19 mouse cellular contexts compared by ENCODE assay signal in the genomic region with DNA sequence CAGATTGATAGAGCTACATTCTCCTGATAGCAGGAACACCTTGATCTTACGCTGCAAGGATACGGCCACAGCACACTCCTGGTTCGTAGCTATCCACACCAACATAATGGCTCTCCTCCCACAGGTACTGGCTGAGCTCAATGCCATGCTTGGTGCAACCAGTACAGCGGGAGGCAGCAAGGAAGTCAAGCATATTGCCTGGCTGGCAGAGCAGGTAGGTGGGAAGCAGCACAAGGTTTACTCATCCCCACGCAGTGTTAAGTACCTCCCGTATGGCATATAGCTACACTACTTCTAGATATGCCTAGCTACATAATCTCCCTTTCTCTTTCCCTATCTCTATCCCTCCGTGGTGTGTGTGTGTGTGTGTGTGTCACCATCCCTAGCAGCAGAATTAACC. TPM values are rescaled to one million over a fixed set of nuclear protein-coding genes. Genes with fewer than 3 reads are reported as not detected.
DNase-seq lines count a peak whose midpoint lies in the region; ATAC-seq and TF ChIP-seq lines count a peak whose summit lies in the region.
"Had no signal": no experiment of that assay in that cellular context is flagged by ENCODE, and none has a peak within 500 bp of the region (broad histone marks: within the 10 kb centered on the region; RNA-seq: fewer than 3 reads in every experiment).

No protein-coding gene starts in this region.

- no peaks in the 10 kb centered on the region for H3K9me3 ChIP-seq in intestine, postnatal 0 days (ENCODE audit: control insufficient read depth)
- H3K9me3 ChIP-seq in intestine, embryonic 16.5 days (ENCODE audit: control insufficient read depth, low read length), result no peaks in the 10 kb centered on the region
- H3K9me3 ChIP-seq: embryonic facial prominence, embryonic 13.5 days; heart, embryonic 12.5 days; hindbrain, embryonic 10.5 days had no signal

- 92% methylated on average over 7 of the region's 7 CpGs for WGBS in intestine, postnatal 0 days
- WGBS in intestine, embryonic 16.5 days, result 91% methylated on average over 7 of the region's 7 CpGs

- H3K4me1 ChIP-seq in intestine, postnatal 0 days (replicated peaks; ENCODE audit: control insufficient read depth, insufficient read depth, low read length), result no peaks in the 10 kb centered on the region
- no peaks in the 10 kb centered on the region for H3K4me1 ChIP-seq in intestine, embryonic 16.5 days (ENCODE audit: control insufficient read depth, insufficient read depth, low read length)
- H3K4me1 ChIP-seq: embryonic facial prominence, embryonic 13.5 days; heart, embryonic 12.5 days; hindbrain, embryonic 10.5 days had no signal

- TF ChIP-seq CTCF in intestine, postnatal 0 days (IDR thresholded peaks at IDR 0.05; ENCODE audit: low read depth), result no peak

- peaks cover 15% of the 10 kb centered on the region for H3K36me3 ChIP-seq in intestine, postnatal 0 days (ENCODE audit: control insufficient read depth, insufficient read depth)
- no peaks in the 10 kb centered on the region for H3K36me3 ChIP-seq in intestine, embryonic 16.5 days (ENCODE audit: control insufficient read depth, insufficient read depth, low read length)

- no peak for ATAC-seq in intestine, postnatal 0 days
- ATAC-seq in intestine, embryonic 16.5 days, result no peak
- ATAC-seq: activated CD4-positive, CD25-positive, alpha-beta regulatory T cell, adult 4 months; forebrain, embryonic 14.5 days; Patski had no signal

- H3K4me2 ChIP-seq in intestine, postnatal 0 days (replicated peaks; ENCODE audit: low read depth), result no peak overlapping the region
- H3K4me2 ChIP-seq in intestine, embryonic 16.5 days (ENCODE audit: low read depth, low read length), result no peak overlapping the region
- H3K4me2 ChIP-seq: embryonic facial prominence, embryonic 13.5 days; heart, embryonic 12.5 days; hindbrain, embryonic 14.5 days had no signal

- H3K9ac ChIP-seq in intestine, postnatal 0 days (ENCODE audit: low read depth, low read length), result 0 out of 2 replicates have a peak overlapping the region, but pooled peaks have one; percentile 11
- H3K9ac ChIP-seq in intestine, embryonic 16.5 days (ENCODE audit: low read depth, low read length), result no peak overlapping the region
- H3K9ac ChIP-seq: embryonic facial prominence, embryonic 13.5 days; heart, embryonic 12.5 days; hindbrain, embryonic 14.5 days had no signal

- H3K4me3 ChIP-seq in intestine, postnatal 0 days (ENCODE audit: low read depth, low read length), result no peak overlapping the region
- H3K4me3 ChIP-seq in intestine, embryonic 16.5 days (ENCODE audit: low read length), result no peak overlapping the region
- H3K4me3 ChIP-seq: embryonic facial prominence, embryonic 13.5 days; heart, embryonic 12.5 days; hindbrain, embryonic 10.5 days had no signal

- DNase-seq in left cerebral cortex, adult 18-20 months (ENCODE audit: low spot score in 2 of 2), result peak; percentile 21 to 34
- no peak for DNase-seq in left cerebral cortex, adult 11 months (ENCODE audit: low spot score)
- peak; percentile 72 for DNase-seq in brain, adult 2 months (ENCODE audit: low read depth, low spot score)
- peak; percentile 29 for DNase-seq in telencephalon, adult 2 months (ENCODE audit: low read depth, low spot score)
- DNase-seq: adrenal gland, postnatal 14 days; cerebellum, adult 18-20 months; cerebellum, adult 9-11 months; cerebellum, postnatal 36 days; gastrocnemius, postnatal 10 days had no signal

- no peaks in the 10 kb centered on the region for H3K27me3 ChIP-seq in intestine, postnatal 0 days (replicated peaks; ENCODE audit: control insufficient read depth, insufficient read depth, low read length)
- no peaks in the 10 kb centered on the region for H3K27me3 ChIP-seq in intestine, embryonic 16.5 days (replicated peaks; ENCODE audit: control insufficient read depth, insufficient read depth, low read length)
- H3K27me3 ChIP-seq: CH12.LX; embryonic facial prominence, embryonic 13.5 days; heart, embryonic 12.5 days; Patski had no signal

- H3K27ac ChIP-seq in intestine, postnatal 0 days (ENCODE audit: low read depth, low read length), result no peak overlapping the region
- H3K27ac ChIP-seq in intestine, embryonic 16.5 days (ENCODE audit: low read length), result no peak overlapping the region
- H3K27ac ChIP-seq: embryonic facial prominence, embryonic 13.5 days; hindbrain, embryonic 10.5 days; hindbrain, embryonic 14.5 days had no signal

RNA-seq across cellular contexts. Expression of a gene that starts 39.6 kb away (rescaled TPM):
- polyA plus RNA-seq in intestine, postnatal 0 days (2015; fragmentation: Nextera tagmentation; extraction: Ambion mirVana), result 48.8 and 49.1 TPM in 2 replicates
- polyA plus RNA-seq in intestine, embryonic 16.5 days (2015; fragmentation: Nextera tagmentation; extraction: Ambion mirVana), result 53.9 and 56.9 TPM in 2 replicates
- 100 to 1,000 TPM; 116 to 126 TPM for total RNA-seq in left cerebral cortex, adult 18-20 months (2021)

RNA-seq across cellular contexts. Expression of a gene that starts 55.8 kb away (rescaled TPM):
- polyA plus RNA-seq in intestine, postnatal 0 days (2015; fragmentation: Nextera tagmentation; extraction: Ambion mirVana), result 8.3 and 10.0 TPM in 2 replicates
- polyA plus RNA-seq in intestine, embryonic 16.5 days (2015; fragmentation: Nextera tagmentation; extraction: Ambion mirVana), result 8.5 and 9.1 TPM in 2 replicates
- 10 to 100 TPM; 20.8 to 21.3 TPM for total RNA-seq in left cerebral cortex, adult 18-20 months (2021)

RNA-seq across cellular contexts. Expression of a gene that starts 57.0 kb away (rescaled TPM):
- 20.8 and 22.2 TPM in 2 replicates for polyA plus RNA-seq in intestine, postnatal 0 days (2015; fragmentation: Nextera tagmentation; extraction: Ambion mirVana)
- 47.1 and 47.7 TPM in 2 replicates for polyA plus RNA-seq in intestine, embryonic 16.5 days (2015; fragmentation: Nextera tagmentation; extraction: Ambion mirVana)
- 10 to 100 TPM; 23.8 to 26.3 TPM for total RNA-seq in left cerebral cortex, adult 18-20 months (2021)
